In the genomic region with DNA sequence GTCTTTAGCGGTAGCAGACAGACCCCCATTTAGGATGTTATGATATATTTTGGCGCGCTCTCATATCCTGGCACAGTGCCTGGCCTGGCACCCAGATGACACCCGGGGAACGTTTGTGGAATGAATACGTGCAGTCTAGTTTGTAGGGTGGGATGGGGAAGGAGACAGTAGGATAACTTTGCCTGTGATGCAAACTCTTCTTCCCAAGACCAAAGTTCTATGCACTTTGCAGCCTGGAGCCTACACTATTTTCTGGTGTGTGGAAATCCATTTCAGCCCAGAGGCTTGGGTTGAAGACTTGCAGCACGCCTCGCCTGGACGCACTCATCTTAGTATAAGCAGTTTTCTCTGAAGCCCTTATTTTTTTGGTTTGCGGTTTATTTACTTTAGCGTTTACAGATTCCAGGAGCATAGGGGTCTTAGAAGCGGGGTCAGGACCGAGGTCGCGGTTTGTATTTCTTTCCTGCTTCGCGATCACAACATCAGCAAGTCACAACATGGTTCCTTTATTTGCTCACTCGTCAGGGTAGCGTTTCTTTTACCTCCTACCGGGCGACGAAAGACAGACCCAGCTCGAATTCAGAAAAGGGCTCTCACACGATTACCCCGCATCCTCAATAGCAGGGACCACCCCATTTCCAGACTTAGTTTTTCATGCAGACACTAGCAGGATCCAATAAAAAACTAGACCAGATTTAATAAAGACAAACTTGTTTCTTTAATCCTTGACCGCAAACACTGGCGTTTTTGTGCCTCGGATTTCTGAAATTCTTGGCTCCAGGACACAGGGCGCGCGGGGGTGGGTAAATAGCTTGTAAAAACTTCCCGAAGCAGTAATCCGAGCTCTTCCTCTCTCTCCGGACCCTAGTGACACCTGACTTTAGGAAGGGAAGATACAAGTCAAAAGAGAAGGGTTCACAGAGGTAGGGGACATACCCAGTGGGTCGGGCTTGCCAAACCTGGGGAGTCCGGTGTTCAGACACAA, we compare ENCODE assay signal across 8 mouse cellular contexts. TPM values are rescaled to one million over a fixed set of nuclear protein-coding genes. Genes with fewer than 3 reads are reported as not detected.
DNase-seq lines count a peak whose midpoint lies in the region; ATAC-seq and TF ChIP-seq lines count a peak whose summit lies in the region.

No protein-coding gene starts in this region.

- WGBS in forebrain, embryonic 13.5 days: 7% methylated on average over 36 of the region's 36 CpGs

- H3K9ac ChIP-seq in forebrain, embryonic 13.5 days: peak overlapping the region; percentile 63

- no peak overlapping the region for H3K27ac ChIP-seq in forebrain, embryonic 13.5 days

- no peaks in the 10 kb centered on the region for H3K9me3 ChIP-seq in forebrain, embryonic 13.5 days (replicated peaks)

- no peaks in the 10 kb centered on the region for H3K79me2 ChIP-seq in myocyte (ENCODE audit: control insufficient read depth, insufficient read depth)

- H3K4me1 ChIP-seq in forebrain, embryonic 13.5 days: peaks cover 23% of the 10 kb centered on the region

- TF ChIP-seq POLR2A in myocyte (IDR thresholded peaks at IDR 0.05; ENCODE audit: insufficient read length, low read depth): no peak

- peak overlapping the region; percentile 34 for H3ac ChIP-seq in myocyte (ENCODE audit: control insufficient read depth, insufficient read length)

- H3K4me3 ChIP-seq in forebrain, embryonic 13.5 days: peak overlapping the region; percentile 66
- peak overlapping the region; percentile 72 for H3K4me3 ChIP-seq in myocyte

- no peaks in the 10 kb centered on the region for H3K36me3 ChIP-seq in forebrain, embryonic 13.5 days (ENCODE audit: poor library complexity, severe bottlenecking)
- no peaks in the 10 kb centered on the region for H3K36me3 ChIP-seq in myocyte (ENCODE audit: control insufficient read depth, insufficient read depth)

- H3K4me2 ChIP-seq in forebrain, embryonic 13.5 days: peak overlapping the region; percentile 92
- H3K4me2 ChIP-seq in myocyte (ENCODE audit: low read depth): peak overlapping the region; percentile 85

- peak; percentile 11 for ATAC-seq in forebrain, embryonic 13.5 days
- ATAC-seq in megakaryocyte progenitor cell, adult 5-6 weeks (replicated peaks; ENCODE audit: poor library complexity): no peak

- H3K27me3 ChIP-seq in forebrain, embryonic 13.5 days: no peaks in the 10 kb centered on the region
- H3K27me3 ChIP-seq in myocyte (ENCODE audit: control insufficient read depth, insufficient read depth, insufficient read length): peaks cover under 1% of the 10 kb centered on the region

- DNase-seq in right cerebral cortex, postnatal 4 days: peak; percentile 29
- no peak for DNase-seq in right cerebral cortex, adult 18-20 months
- DNase-seq in c-Kit-negative CD71-positive TER-119-positive erythroid progenitor cells, embryonic 14.5 days (ENCODE audit: low read depth, low spot score): peak; percentile 15
- peak; percentile 38 for DNase-seq in kidney, postnatal 10 days
- no peak for DNase-seq in gastrocnemius, postnatal 36 days

- intact Hi-C loops in gastrocnemius, postnatal 36 days (cut with DNase I): loop anchor here (10.0 kb wide), 1 partner anchor 93 kb away; no protein-coding TSS in a partner anchor

TF ChIP-seq in myocyte, 11 proteins besides CTCF, POLR2A, EP300 and RAD21:
- TF ChIP-seq SRF (IDR thresholded peaks at IDR 0.05; ENCODE audit: control insufficient read depth, insufficient read length, low read depth) (no peak), TCF3 (IDR thresholded peaks at IDR 0.05; ENCODE audit: insufficient read length, low read depth) (no peak), POLR2AphosphoS2 (IDR thresholded peaks at IDR 0.05; ENCODE audit: insufficient read length, low read depth) (no peak), MYOG (IDR thresholded peaks at IDR 0.05; ENCODE audit: control insufficient read depth in 1 of 3, insufficient read depth in 1 of 3, insufficient read length in 2 of 3, low read depth in 2 of 3) (no peak), USF1 (IDR thresholded peaks at IDR 0.05; ENCODE audit: low read depth) (no peak), MAX (IDR thresholded peaks at IDR 0.05; ENCODE audit: low read depth) (no peak), TCF12 (IDR thresholded peaks at IDR 0.05; ENCODE audit: insufficient read depth, poor library complexity, severe bottlenecking) (no peak), MYOD1 (IDR thresholded peaks at IDR 0.05; ENCODE audit: control insufficient read depth in 1 of 3, insufficient read length in 2 of 3, low read depth in 2 of 3) (no peak), REST (IDR thresholded peaks at IDR 0.05; ENCODE audit: insufficient read depth, insufficient read length) (no peak), E2F4 (IDR thresholded peaks at IDR 0.05; ENCODE audit: insufficient read depth) (no peak), CEBPB (IDR thresholded peaks at IDR 0.05; ENCODE audit: insufficient read depth, poor library complexity, severe bottlenecking) (no peak)

RNA-seq across cellular contexts. Expression of a gene that starts 0.7 kb away (rescaled TPM):
- polyA plus RNA-seq in forebrain, embryonic 13.5 days (2015; fragmentation: Nextera tagmentation; extraction: Ambion mirVana): 5.7 and 6.9 TPM in 2 replicates
- polyA plus RNA-seq in myocyte (2012; fragmentation: generic; extraction: Trizol): 3.1 TPM
- total RNA-seq in gastrocnemius, postnatal 36 days (2021): 10 to 100 TPM; 11.8 to 14.8 TPM
- 36.5 and 40.4 TPM in 2 replicates for total RNA-seq in megakaryocyte progenitor cell, adult 5-6 weeks (2015)
- total RNA-seq in megakaryocyte progenitor cell, adult 5-6 weeks (2017): 76.6 and 90.4 TPM in 2 replicates

RNA-seq across cellular contexts. Expression of a gene that starts 26.8 kb away (rescaled TPM):
- polyA plus RNA-seq in forebrain, embryonic 13.5 days (2015; fragmentation: Nextera tagmentation; extraction: Ambion mirVana): 12.6 and 13.6 TPM in 2 replicates
- 14.9 TPM for polyA plus RNA-seq in myocyte (2012; fragmentation: generic; extraction: Trizol)
- total RNA-seq in gastrocnemius, postnatal 36 days (2021): 1 to 10 TPM; 7.6 to 8.4 TPM
- total RNA-seq in megakaryocyte progenitor cell, adult 5-6 weeks (2015): 12.8 and 18.5 TPM in 2 replicates
- total RNA-seq in megakaryocyte progenitor cell, adult 5-6 weeks (2017): 18.5 and 21.8 TPM in 2 replicates

Comparison
In these comparisons a context has a peak if more than half of its experiments do, and no peak if none do; other contexts are left out.
1. DNase-seq: peak in right cerebral cortex, postnatal 4 days (single experiment), c-Kit-negative CD71-positive TER-119-positive erythroid progenitor cells, embryonic 14.5 days (single experiment) and kidney, postnatal 10 days (single experiment); none in right cerebral cortex, adult 18-20 months (single experiment) and gastrocnemius, postnatal 36 days (0 of 2).